Mouse (Mus musculus) ovary, postnatal 14 days (tissue): Measurements from ENCODE around the gene Caskin1.

ENCODE experiments used
- DNase-seq: peaks from one replicate; pipeline ENCODE4 v3.0.0; 2022; ENCODE audit warnings: low spot score

Caskin1 gene

DNA sequence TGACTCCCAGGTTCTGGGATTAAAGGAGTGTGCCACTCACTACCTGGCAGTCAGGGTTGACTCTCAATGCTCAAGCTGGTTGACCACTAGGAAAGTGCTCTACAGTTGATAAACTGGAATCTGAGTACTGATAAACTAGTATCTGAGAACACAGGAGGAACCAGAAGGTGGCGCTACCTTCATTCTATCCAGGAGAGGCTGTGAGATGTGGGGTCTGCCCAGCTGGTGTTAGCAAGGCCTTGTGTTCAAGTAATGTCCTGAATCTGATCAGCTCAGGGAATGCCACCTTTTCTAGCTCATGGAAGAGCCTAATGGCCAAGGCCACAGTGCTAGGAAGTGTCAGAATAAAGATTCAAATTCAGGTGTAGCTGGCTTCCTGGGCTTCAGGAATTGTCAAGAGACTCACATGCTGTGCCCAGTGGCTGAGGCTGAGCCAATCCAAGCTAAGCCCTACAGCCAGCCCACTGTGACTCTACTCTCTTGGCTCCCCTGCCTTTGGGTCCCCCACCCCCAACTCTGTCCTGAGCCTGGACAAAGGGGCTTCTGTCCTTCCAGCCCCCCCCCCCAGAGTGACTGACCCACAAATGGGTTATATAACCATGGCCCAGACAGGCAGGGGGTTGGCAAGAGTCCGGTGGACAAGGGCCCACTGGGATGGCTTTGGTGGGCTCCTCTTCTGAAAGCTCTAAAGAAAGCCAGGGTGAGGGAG, 6.4 kb downstream of the Caskin1 start:
- no peak for DNase-seq

DNA sequence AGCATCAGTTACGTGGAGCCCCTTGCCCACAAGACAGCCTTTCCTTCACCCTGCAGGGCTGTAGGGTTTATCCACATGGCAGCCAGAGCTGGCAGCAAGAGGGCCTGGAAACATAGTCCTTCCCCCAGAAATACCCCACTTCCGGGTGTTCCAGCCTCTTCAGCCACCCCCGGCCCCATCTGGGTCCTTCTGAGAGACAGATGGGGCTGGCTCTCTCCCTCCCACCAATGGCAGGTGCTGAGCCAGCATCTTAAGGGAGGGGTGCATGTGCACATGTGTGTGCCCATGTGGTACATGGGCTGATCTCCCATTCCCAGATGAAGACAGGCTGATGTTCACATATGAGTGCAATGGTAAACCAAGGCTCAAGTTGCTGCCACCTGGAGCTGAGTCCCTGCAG, 7.0 kb downstream of the Caskin1 start:
- no peak for DNase-seq

DNA sequence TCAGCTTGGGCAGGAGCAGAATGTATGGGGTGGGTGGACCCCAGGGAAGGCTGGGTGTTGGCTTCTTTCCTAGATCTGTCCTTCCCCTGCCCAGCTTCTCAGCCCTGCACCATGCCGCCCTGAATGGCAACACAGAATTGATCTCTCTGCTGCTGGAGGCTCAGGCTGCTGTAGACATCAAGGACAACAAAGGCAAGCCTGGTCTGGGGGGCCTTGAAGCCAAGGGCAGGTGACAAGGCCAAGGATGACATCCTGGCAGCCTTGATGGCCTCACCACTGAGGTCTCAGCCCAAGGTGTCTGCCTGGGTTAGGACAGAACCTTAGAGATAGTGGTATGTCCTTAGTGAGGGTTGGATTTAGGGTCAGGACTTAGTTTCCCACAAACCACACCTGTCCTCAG, 7.6 kb downstream of the Caskin1 start:
- DNase-seq, result no peak

DNA sequence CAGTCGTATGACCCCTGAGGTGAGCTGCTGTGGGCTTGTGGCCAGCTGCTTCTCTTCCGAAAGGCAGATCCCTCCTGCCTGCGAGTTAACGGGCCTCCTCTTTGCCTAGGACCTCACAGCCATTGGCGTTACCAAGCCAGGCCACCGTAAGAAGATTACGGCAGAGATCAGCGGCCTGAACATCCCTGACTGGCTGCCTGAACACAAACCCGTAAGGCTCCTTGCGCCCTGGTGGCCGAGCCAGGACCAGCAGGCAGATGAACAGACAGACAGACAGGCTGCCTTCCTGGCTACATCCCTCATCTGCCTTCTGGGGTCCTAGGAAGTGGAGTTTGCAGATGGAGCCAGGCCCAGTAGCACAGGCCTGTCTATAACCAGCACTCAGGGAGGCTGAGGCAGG, 13.8 kb downstream of the Caskin1 start:
- DNase-seq, result no peak

DNA sequence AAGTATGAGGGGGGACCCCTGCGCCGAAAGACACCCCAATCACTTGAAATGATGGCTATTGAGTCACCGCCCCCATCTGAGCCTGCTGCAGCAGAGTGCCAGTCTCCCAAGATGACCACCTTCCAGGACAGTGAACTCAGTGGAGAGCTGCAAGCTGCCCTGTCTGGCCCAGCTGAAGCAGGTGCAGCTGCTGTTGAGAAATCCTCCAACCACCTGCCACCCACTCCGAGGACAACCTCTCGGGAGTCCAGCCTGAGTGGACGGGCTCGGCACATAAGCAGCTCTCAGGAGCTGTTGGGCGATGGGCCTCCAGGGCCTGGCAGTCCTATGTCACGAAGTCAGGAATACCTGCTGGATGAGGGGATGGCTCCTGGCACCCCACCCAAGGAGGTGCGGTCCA, 15.7 kb downstream of the Caskin1 start:
- no peak for DNase-seq

- DNase-seq, result no peak
Observed at GRCm38 (mm10) chr17:24505286-24505955, 17.0 kb downstream of the Caskin1 start.

- DNase-seq, result no peak
Observed at GRCm38 (mm10) chr17:24506332-24507070, 18.1 kb downstream of the Caskin1 start.

DNA sequence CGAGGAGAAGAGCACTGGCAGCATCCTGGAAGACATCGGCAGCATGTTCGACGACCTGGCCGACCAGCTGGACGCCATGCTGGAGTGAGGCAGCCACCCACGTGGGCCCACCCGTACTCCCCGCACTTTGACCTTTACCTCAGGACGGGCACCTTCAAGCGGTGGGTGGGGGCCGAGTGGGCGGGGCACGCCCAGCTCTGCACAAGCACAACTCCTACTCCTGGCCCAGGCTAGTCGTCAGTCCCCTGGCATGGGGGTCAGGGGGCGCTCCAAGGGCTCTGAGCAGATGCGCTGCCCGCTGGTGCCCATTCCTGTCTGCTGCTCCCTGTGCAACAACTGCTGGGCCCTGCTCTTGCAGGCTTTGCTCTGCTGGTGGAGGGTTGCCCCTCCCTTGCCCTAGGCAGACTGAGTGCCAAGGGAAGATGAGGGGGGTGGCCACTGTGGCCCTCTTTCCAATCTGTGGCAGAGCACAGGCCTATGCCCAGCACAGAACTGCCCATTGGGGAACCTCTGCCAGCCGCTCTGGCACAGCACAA, 18.8 kb downstream of the Caskin1 start:
- no peak for DNase-seq

- DNase-seq, result no peak
Observed at GRCm38 (mm10) chr17:24507806-24508460, 19.5 kb downstream of the Caskin1 start.

GRCm38 (mm10) chr17:24513609-24514008, 25.2 kb downstream of the Caskin1 start:
- DNase-seq, result no peak

DNA sequence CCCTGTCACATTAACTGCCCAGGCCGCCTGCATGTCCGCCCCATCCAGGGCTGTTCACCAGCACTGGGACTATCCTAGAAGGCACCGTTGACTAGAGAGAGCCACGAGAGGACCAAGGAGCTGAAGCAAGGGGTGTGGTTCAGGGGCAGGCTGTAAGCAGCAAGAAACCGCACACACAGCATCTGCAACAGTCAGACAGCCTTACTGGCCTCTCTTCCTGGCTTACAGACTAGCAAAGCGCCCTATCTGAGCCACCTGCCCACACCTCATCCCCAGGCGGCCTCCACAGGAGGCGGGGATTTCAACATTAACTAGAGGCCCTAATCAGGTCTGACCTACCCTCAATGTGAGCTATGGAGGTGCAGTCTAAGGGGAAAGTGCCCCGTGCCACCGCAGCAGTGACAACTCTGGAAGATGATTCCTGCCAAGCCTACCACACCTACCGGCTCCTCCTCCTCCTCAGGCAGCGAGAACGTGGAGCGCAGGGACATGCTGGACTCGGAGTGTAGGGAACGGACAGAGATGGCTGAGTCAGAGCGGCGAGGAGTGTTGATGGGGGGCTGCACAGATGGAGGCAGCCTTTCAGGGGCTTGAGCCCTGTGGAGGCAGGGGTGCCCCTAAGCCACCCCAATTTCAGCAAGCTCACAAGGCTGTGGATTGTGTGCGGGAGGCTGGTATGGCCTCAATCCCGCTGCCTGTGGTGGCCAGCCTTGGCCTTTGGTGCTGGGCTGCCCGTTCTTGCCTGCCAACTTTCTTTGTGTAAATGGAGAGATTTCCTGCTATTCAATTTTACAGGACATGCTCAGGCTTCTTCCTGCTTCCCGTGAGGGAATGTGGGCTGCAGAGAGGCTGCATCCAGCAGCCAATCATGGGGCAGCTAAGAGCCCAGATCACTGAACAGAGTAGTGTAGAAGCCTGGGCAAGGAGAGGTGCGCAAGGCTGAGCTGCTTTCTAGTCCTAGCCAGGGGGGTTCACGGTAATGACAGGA, 26.2 kb downstream of the Caskin1 start:
- no peak for DNase-seq

- DNase-seq, result no peak
Observed at GRCm38 (mm10) chr17:24520450-24520849, 32.0 kb downstream of the Caskin1 start.

GRCm38 (mm10) chr17:24524734-24525133, 36.3 kb downstream of the Caskin1 start:
- no peak for DNase-seq

- no peak for DNase-seq
Observed at GRCm38 (mm10) chr17:24527315-24527714, 38.9 kb downstream of the Caskin1 start.

- peak; percentile 81 for DNase-seq
Observed at GRCm38 (mm10) chr17:24527723-24528559, 39.5 kb downstream of the Caskin1 start, which contains the start of gene Traf7. Gene Traf7, minus strand, starts transcription at chr17:24527938.

DNA sequence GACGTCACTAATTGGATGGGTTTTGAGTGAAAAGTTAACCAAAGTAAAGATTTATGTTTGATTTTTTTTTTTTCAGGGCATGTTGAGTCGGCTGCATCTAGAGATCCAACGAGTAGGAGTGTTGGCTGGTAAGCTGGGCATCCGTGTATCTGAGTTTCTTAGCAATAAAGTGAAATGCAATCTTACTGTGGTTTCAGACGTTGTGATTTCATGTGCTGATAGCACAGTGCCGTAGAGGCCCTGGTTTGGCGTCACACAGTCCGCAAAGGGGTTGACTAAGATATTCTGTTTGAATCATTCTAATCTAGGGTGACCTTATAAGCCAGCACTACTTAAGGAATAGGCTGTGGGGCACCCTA, 40.1 kb downstream of the Caskin1 start:
- DNase-seq, result no peak

- peak; percentile 63 for DNase-seq
Observed at GRCm38 (mm10) chr17:24529007-24529451, 40.6 kb downstream of the Caskin1 start.

DNA sequence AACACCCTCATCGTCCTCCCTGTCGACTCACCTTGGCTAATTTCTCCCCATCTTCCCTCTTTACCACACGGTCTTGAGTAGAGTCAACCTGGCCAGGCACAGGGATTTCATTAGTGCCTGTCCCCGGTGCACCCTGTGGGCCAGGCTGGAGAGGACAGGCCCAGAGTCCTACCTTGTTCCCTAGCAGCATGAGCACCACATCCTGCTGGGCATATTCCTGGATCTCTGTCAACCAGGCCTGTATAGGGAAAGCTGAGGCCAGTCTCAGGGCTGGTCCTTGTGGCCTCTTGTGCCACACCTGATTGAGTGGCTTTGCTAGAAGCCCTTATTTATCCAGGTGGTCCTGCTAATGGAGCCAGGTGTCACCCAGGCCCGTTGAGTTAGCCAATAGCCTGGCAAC, 41.5 kb downstream of the Caskin1 start:
- DNase-seq, result no peak

DNA sequence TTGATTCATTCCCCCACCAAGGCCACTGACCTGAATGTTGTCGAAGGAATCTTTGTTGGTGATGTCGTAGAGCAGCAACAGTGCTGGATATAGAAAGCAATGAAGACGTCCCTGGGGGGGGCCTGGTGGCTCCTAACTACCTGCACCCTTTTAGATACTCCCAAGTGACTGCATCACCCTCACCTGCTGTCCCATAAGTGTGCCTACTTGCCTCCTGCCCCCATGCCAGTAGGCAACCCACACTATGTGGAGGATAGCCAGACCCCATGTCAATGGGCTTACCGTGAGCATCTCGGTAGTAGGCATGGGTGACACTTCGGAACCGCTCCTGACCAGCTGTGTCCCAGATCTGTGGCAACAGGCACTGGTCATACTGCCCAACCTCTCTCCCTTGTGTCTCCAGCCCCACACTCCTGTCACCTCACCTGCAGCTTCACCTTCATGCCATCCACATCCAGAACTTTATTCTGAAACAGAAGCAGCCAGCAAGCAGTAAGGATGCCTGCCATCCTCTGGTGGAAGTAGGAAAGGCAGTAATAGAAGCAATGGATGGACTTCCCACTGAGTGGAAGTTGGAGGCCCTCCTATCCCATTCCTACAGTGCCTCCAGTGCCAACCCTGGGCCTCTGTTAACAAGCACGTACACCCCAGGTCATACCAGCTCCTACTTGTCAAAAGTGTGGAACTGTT, 42.1 kb downstream of the Caskin1 start:
- DNase-seq, result no peak
